Mouse (Mus musculus): ENCODE measurements around the gene Zfp616.

Gene Zfp616

DNA sequence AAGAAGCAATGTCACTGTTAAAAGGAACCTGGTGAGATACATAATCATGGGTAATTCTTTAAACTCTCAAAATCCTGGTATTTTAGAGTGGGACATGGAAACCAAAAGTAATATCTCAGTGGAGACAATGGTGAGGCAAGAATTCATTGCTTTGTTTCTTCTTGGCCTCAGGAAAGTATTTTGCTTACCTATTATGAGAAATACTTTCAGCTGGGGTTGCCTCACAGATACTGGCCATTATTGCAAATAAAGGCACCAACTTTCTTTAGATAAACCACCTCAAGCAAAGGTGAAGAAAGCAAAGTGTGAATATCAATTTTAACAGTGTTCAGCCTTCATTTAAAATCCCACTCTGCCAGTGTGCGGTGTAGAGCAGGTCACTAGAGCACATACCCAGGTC lies at the start of gene Zfp616:
TSS of gene Zfp616 (plus strand) at position 301 of the 400 bp plus-strand sequence.
- no peak for DNase-seq

DNA sequence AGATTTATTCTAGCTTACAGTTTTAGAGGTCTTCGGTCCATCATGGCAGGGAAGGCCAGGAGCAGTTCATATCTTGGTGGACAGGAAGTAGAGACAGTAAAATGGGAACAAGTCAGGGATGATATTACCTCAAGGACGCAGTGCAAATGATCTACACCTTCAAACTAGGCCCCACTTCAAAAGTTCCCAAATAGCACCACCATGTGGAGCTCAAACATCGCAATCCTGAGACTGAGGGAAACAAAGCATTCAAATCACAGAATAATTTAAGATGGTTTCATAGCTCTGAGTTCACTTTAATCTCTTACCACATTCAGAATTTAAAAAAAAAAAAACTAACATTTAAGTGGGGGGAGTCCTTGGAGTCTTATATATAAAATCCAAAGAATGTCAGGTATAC lies 18.4 kb upstream of the Zfp616 start:
- DNase-seq = no peak

DNA sequence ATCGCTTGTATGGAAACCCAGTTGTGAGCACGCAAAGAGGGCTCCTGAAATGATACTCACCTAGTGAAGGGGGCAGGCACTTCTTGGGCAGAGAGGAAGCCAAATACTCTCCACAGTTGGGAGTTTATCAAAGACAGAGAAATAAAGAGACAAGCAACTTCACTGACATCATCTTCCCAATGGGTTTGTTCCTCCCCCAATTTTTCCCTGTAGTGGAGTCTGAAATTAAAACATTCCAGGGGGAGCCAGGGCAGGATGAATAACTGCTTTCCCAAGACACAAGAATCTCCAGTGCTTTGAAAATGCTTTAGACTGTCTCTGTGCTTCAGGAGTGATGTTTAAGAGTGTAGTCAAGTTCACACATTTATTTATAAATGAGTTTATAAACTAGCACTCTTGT lies 13.3 kb upstream of the Zfp616 start, which contains the start of the genes Olfr139 and Olfr399:
TSS of gene Olfr139 (minus strand) at position 101 of the 400 bp plus-strand sequence.
TSS of gene Olfr399 (minus strand) at position 165 of the 400 bp plus-strand sequence.
- no peak for DNase-seq

DNA sequence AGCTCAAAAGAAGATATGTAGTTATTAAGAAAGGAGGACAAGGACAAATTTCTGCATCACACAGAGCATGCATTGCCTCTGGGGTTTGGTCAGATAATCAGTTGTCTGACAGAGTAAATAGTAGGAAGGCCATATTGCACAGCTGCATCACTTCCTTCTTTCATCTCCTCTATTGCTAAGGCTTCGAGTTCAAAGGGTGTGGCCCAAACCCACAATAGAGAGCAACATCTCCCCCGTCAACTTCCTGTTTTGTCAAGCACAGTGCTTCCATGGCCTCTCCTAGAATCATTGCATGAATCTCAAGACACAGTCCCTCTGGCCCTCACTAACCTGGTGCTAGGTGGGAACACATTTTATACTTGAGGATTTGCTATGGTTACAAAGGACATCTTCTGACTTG lies 31.0 kb downstream of the Zfp616 start:
- no peak for DNase-seq

DNA sequence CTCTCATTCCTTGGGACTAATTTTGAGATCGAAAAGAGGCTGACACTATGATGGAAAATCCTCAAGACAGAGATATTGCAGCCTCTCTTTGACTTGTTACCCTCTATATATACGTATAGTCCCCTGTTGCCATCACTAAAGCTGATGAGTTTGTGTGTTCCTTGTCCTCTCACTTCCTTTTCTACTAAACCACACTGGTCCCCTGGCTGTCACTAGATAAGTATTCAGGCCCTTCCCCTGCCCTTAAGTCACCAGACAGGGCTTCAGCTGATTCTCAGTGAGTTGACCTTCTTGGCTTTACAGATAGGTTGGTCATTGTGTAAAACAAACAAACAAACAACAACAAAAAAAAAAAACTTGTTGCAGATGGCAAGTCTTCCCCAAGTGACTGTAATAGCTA lies 31.8 kb downstream of the Zfp616 start:
- DNase-seq = no peak

DNA sequence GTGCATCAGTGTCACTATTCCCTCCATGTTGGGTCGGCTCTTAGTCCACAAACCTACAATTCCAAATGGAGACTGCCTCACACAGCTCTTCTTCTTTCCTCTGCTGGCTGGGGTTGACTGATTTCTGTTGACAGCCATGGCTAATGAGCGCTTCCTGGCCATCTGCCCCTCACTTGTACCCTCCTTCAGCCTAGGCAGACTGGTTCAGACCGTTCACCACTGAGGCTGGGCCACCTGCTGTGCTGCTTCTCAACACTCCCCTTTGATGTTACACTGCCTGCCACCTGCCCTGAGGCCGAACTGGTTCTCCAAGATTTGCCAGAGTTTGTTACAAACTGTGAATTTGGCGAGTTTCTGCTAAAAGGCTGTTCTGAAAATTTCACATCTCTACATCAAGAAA lies 35.3 kb downstream of the Zfp616 start:
- no peak for DNase-seq

DNA sequence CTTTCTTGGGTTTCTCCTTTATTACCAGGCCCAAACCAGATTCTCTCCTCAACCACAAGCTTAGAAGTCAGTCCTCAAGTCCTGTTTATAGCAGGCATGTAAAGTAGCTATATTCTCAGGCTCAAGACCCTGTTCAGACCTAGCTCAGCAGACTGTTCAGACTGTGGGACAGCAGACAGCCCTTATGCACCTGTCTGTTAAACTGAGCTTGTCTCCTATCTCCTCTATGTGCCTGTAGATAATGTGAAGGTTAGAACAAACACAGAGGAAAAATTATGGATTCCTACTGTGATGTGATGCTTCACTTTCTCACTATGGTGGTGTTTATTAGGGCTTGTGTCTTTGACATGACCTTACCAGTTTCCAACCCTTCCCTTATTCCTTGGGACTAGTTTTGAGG lies 43.7 kb downstream of the Zfp616 start, which contains the start of gene Olfr401:
TSS of gene Olfr401 (plus strand) at position 301 of the 400 bp plus-strand sequence.
- DNase-seq = no peak

Data from kidney, postnatal 14 days (tissue).